Mouse (Mus musculus) liver, adult 2 months (tissue): ENCODE results near the gene Art4. TPM values are rescaled to one million over a fixed set of nuclear protein-coding genes. Genes with fewer than 3 reads are reported as not detected.

Experiments used
- DNase-seq: peaks from one replicate; pipeline ENCODE4 v3.0.0-alpha.2; 2011; ENCODE audit warnings: low read depth, low spot score; ENCODE audit errors: extremely low read depth
- H3K27ac ChIP-seq: fragments of 200-500 bp; replicated peaks from 2 replicates; pipeline ENCODE4 v1.5.1; 2012; ENCODE audit warnings: low read depth, mild to moderate bottlenecking, control low read depth, inconsistent platforms, low read length; ENCODE audit not compliant: insufficient read depth
- H3K27me3 ChIP-seq: fragments of 200-500 bp; 2 replicates; pipeline ENCODE4 v1.6.1; 2012; ENCODE audit warnings: mild to moderate bottlenecking, moderate library complexity, low read length, inconsistent platforms; ENCODE audit not compliant: control insufficient read depth, insufficient read depth
- H3K36me3 ChIP-seq: fragments of 200-500 bp; 2 replicates; pipeline ENCODE4 v1.6.1; 2012; ENCODE audit warnings: low read length, inconsistent platforms; ENCODE audit not compliant: control insufficient read depth, insufficient read depth
- H3K4me1 ChIP-seq: fragments of 200-500 bp; 2 replicates; pipeline ENCODE4 v1.6.1; 2011; ENCODE audit warnings: low read length; ENCODE audit not compliant: control insufficient read depth, insufficient read depth
- H3K4me3 ChIP-seq: fragments of 200-500 bp; 2 replicates; pipeline ENCODE4 v1.5.1; 2011; ENCODE audit warnings: low read depth, mild to moderate bottlenecking, control low read depth, low read length, moderate library complexity; ENCODE audit not compliant: insufficient read depth
- H3K79me2 ChIP-seq: fragments of 200-500 bp; 2 replicates; pipeline ENCODE4 v1.6.1; 2012; ENCODE audit warnings: inconsistent platforms, mild to moderate bottlenecking, low read length, moderate library complexity; ENCODE audit not compliant: control insufficient read depth, insufficient read depth
- H3K9ac ChIP-seq: fragments of 200-500 bp; 2 replicates; pipeline ENCODE4 v1.6.1; 2012; ENCODE audit warnings: low read depth, mild to moderate bottlenecking, control low read depth, inconsistent platforms, low read length
- CTCF ChIP-seq: fragments of 200-500 bp; IDR thresholded peaks from 2 replicates; pipeline ENCODE4 v1.5.1; 2011; ENCODE audit warnings: low read depth, low read length, control low read depth
- POLR2A ChIP-seq: fragments of 200-500 bp; IDR thresholded peaks from 2 replicates; pipeline ENCODE4 v1.6.1; 2011; ENCODE audit warnings: low read length, control low read depth; ENCODE audit not compliant: insufficient read depth; ENCODE audit errors: extremely low read depth
- WGBS: fragments of 180-500 bp; shearing (Covaris S2); methylation state at CpG from one replicate; pipeline ENCODE4 v1.1.7; 2018; 5-methylcytosine and 5-hydroxymethylcytosine counted together
- polyA plus RNA-seq: library from polyadenylated mRNA; depleted of rRNA; stranded (reverse); fragments of >200 nt; gene quantifications from 2 replicates; pipeline ENCODE4 v1.2.3, GENCODE M21; 2012; rRNA removed
- total RNA-seq: library from RNA; depleted of rRNA; stranded (reverse); fragments of >200 nt; gene quantifications from 2 replicates; pipeline ENCODE4 v1.2.3, GENCODE M21; 2014; rRNA removed

The Art4 gene
- total and polyA plus RNA-seq, 2 experiments: 0.93 to 1.8 TPM

GRCm38 (mm10) chr6:136800710-136801109, 56.8 kb downstream of the Art4 start:
- Histone ChIP-seq H3K9ac (no peak overlapping the region), H3K36me3 (no peaks in the 10 kb centered on the region), H3K79me2 (no peaks in the 10 kb centered on the region), H3K4me3 (no peak overlapping the region), H3K4me1 (peaks cover 7% of the 10 kb centered on the region; the same call in 1 of the 2 replicates), H3K27me3 (no peaks in the 10 kb centered on the region), H3K27ac (no peak overlapping the region)
- TF ChIP-seq CTCF (no peak), POLR2A (no peak)
- 94% methylated on average over 8 of the region's 8 CpGs for WGBS
- no peak for DNase-seq

Other genes with a start within 250 kb of the Art4 start
- gene Plbd1, start 195.8 kb downstream of the Art4 start, total RNA-seq: 30.5 and 53.5 TPM in 2 replicates
- gene Plbd1, start 195.8 kb downstream of the Art4 start, polyA plus RNA-seq: 27.5 and 31.4 TPM in 2 replicates
- 0.55 and 2.6 TPM in 2 replicates for gene Gucy2c, start 76.0 kb downstream of the Art4 start, total RNA-seq
- gene Gucy2c, start 76.0 kb downstream of the Art4 start, polyA plus RNA-seq: 0.17 and 0.56 TPM in 2 replicates
- 8.8 and 9.9 TPM in 2 replicates for gene Hist4h4, start 53.3 kb downstream of the Art4 start, total RNA-seq
- gene Hist4h4, start 53.3 kb downstream of the Art4 start, polyA plus RNA-seq: 0.15 and 0.21 TPM in 2 replicates
- 53.1 and 63.8 TPM in 2 replicates for gene H2afj, start 49.5 kb downstream of the Art4 start, total RNA-seq
- gene H2afj, start 49.5 kb downstream of the Art4 start, polyA plus RNA-seq: 90.3 and 103 TPM in 2 replicates
- 0.18 and 1.1 TPM in 2 replicates for gene BC049715, start 30.1 kb downstream of the Art4 start, total RNA-seq
- gene BC049715, start 30.1 kb downstream of the Art4 start, polyA plus RNA-seq: 0.09 and 0.61 TPM in 2 replicates
- 6.6 and 9.0 TPM in 2 replicates for gene Wbp11, start 29.5 kb downstream of the Art4 start, total RNA-seq
- gene Wbp11, start 29.5 kb downstream of the Art4 start, polyA plus RNA-seq: 13.6 and 18.0 TPM in 2 replicates
- gene Smco3, start 22.3 kb downstream of the Art4 start, total RNA-seq: 0.07 TPM in 1 of 2 replicates, not detected in the other
- not detected in 2 replicates for gene Smco3, start 22.3 kb downstream of the Art4 start, polyA plus RNA-seq
- 10.0 and 10.9 TPM in 2 replicates for gene Mgp, start 18.1 kb upstream of the Art4 start, total RNA-seq
- 7.3 and 11.9 TPM in 2 replicates for gene Mgp, start 18.1 kb upstream of the Art4 start, polyA plus RNA-seq
- gene Erp27, start 64.4 kb upstream of the Art4 start, total RNA-seq: 0.40 and 1.8 TPM in 2 replicates
- gene Erp27, start 64.4 kb upstream of the Art4 start, polyA plus RNA-seq: 0.37 and 0.55 TPM in 2 replicates
- under 0.01 and 0.07 TPM in 2 replicates for gene Pde6h, start 66.1 kb upstream of the Art4 start, total RNA-seq
- gene Pde6h, start 66.1 kb upstream of the Art4 start, polyA plus RNA-seq: 0.05 TPM in 1 of 2 replicates, not detected in the other
- 5.3 and 7.7 TPM in 2 replicates for gene Arhgdib, start 84.2 kb upstream of the Art4 start, total RNA-seq
- 10.3 and 11.9 TPM in 2 replicates for gene Arhgdib, start 84.2 kb upstream of the Art4 start, polyA plus RNA-seq